In the genomic region with DNA sequence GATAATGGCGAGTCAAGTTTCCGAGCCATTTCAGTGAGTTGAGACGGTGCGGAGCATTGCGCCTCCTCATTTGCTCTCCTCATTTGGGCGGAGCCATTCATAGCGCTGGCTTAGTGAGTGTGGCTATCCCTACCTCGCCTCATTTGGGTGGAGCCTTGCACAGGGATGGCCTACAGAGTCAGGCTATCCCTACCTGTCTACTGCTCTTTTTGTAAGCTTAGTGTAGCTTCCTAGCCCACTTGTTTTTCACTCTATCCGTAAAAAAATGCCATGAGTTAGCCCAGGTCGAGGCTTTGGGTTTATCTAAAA, we compare ENCODE assay signal across 8 mouse cellular contexts. TPM values are rescaled to one million over a fixed set of nuclear protein-coding genes. Genes with fewer than 3 reads are reported as not detected.
DNase-seq lines count a peak whose midpoint lies in the region; ATAC-seq and TF ChIP-seq lines count a peak whose summit lies in the region.
"Not testable (repeated sequence)": the region's sequence is repeated elsewhere in the genome, so short reads cannot be mapped to it uniquely, and the experiment has no call there.

A gene (minus strand): TSS at position 31 of the 309 bp plus-strand sequence.

- H3K4me1 ChIP-seq in CH12.LX (ENCODE audit: control insufficient read depth in 1 of 2, insufficient read depth in 2 of 2); embryonic facial prominence, embryonic 10.5 days; hindbrain, embryonic 10.5 days (replicated peaks); limb, embryonic 11.5 days (ENCODE audit: control insufficient read depth, insufficient read depth, low read length); lung, postnatal 0 days (ENCODE audit: insufficient read depth, low read depth, low read length); neural tube, embryonic 14.5 days (ENCODE audit: control insufficient read depth, insufficient read depth, low read length): not testable (repeated sequence)

- TF ChIP-seq RAD21 in CH12.LX (IDR thresholded peaks at IDR 0.05; ENCODE audit: low read depth, low read length): not testable (repeated sequence)

- ATAC-seq in limb, embryonic 11.5 days (ENCODE audit: insufficient number of reproducible peaks, low FRiP score, low TSS enrichment, low read depth): not testable (repeated sequence)
- peak; percentile 82 for ATAC-seq in lung, postnatal 0 days
- peak; percentile 92 for ATAC-seq in neural tube, embryonic 14.5 days (ENCODE audit: low read depth)

- DNase-seq in CH12.LX (ENCODE audit: extremely low read depth); embryonic facial prominence, embryonic 10.5 days (ENCODE audit: low spot score); gastrocnemius, postnatal 10 days; hindbrain, embryonic 10.5 days (ENCODE audit: low spot score); large intestine, adult 2 months (ENCODE audit: low read depth, low spot score); limb, embryonic 11.5 days (ENCODE audit: low spot score); lung, postnatal 0 days (ENCODE audit: low spot score): not testable (repeated sequence)

- not testable (repeated sequence) for TF ChIP-seq POLR2A in CH12.LX (IDR thresholded peaks at IDR 0.05; ENCODE audit: low read depth, low read length)

- not testable (repeated sequence) for H3K4me3 ChIP-seq in CH12.LX (replicated peaks in 1 of 3; ENCODE audit: low read depth in 2 of 3, low read length in 2 of 3, poor library complexity in 1 of 3); embryonic facial prominence, embryonic 10.5 days; hindbrain, embryonic 10.5 days; limb, embryonic 11.5 days (ENCODE audit: low read depth, low read length); lung, postnatal 0 days (ENCODE audit: low read depth, low read length); neural tube, embryonic 14.5 days (ENCODE audit: low read depth, low read length)

- in situ Hi-C loops in CH12.LX (cut with MboI; ENCODE audit: low pct_ligation_motif_present, low pct_unique_long_range_greater_than_20kb, low sequenced_read_pairs): not testable (repeated sequence)

- H3K9me3 ChIP-seq in CH12.LX (replicated peaks; ENCODE audit: low read length); embryonic facial prominence, embryonic 10.5 days; hindbrain, embryonic 10.5 days; limb, embryonic 11.5 days (ENCODE audit: control insufficient read depth, low read length); lung, postnatal 0 days (ENCODE audit: low read length); neural tube, embryonic 14.5 days (ENCODE audit: control insufficient read depth, low read length): not testable (repeated sequence)

- not testable (repeated sequence) for H3K36me3 ChIP-seq in CH12.LX (replicated peaks in 1 of 2; ENCODE audit: control insufficient read depth in 1 of 2, insufficient read depth in 1 of 2, low read length in 1 of 2); embryonic facial prominence, embryonic 10.5 days (replicated peaks); hindbrain, embryonic 10.5 days; limb, embryonic 11.5 days (ENCODE audit: control insufficient read depth, insufficient read depth, low read length); lung, postnatal 0 days (ENCODE audit: insufficient read depth, low read length); neural tube, embryonic 14.5 days (ENCODE audit: control insufficient read depth, insufficient read depth, low read length)

- WGBS in embryonic facial prominence, embryonic 10.5 days: no CpG with 5 or more reads among the region's 10 CpGs
- WGBS in hindbrain, embryonic 10.5 days: no CpG with 5 or more reads among the region's 10 CpGs
- WGBS in large intestine, adult 2 months: no CpG with 5 or more reads among the region's 10 CpGs
- WGBS in limb, embryonic 11.5 days: no CpG with 5 or more reads among the region's 10 CpGs
- no CpG with 5 or more reads among the region's 10 CpGs for WGBS in lung, postnatal 0 days
- no CpG with 5 or more reads among the region's 10 CpGs for whole genome bisulfite sequencing in neural tube, embryonic 14.5 days

- not testable (repeated sequence) for H3K79me2 ChIP-seq in CH12.LX (replicated peaks; ENCODE audit: control insufficient read depth, extremely low read depth, insufficient read depth, poor library complexity, severe bottlenecking)

- not testable (repeated sequence) for TF ChIP-seq EP300 in CH12.LX (IDR thresholded peaks at IDR 0.05; ENCODE audit: low read length); lung, postnatal 0 days (IDR thresholded peaks at IDR 0.05)

- not testable (repeated sequence) for H3K9ac ChIP-seq in CH12.LX (ENCODE audit: insufficient read depth, low read depth); limb, embryonic 11.5 days (ENCODE audit: low read length); lung, postnatal 0 days (replicated peaks; ENCODE audit: low read depth); neural tube, embryonic 14.5 days (replicated peaks; ENCODE audit: low read depth, low read length)

- not testable (repeated sequence) for TF ChIP-seq CTCF in CH12.LX (conservative IDR thresholded peaks at IDR 0.05 in 1 of 2, IDR thresholded peaks at IDR 0.05 in 1 of 2; ENCODE audit: low read depth in 2 of 2, low read length in 2 of 2); lung, postnatal 0 days (IDR thresholded peaks at IDR 0.05)

- H3K27ac ChIP-seq in CH12.LX (ENCODE audit: insufficient read depth, low read depth); embryonic facial prominence, embryonic 10.5 days (replicated peaks); hindbrain, embryonic 10.5 days; limb, embryonic 11.5 days (replicated peaks; ENCODE audit: low read depth, low read length); lung, postnatal 0 days (ENCODE audit: low read length); neural tube, embryonic 14.5 days (ENCODE audit: low read depth, low read length): not testable (repeated sequence)

- not testable (repeated sequence) for H3K4me2 ChIP-seq in CH12.LX (ENCODE audit: insufficient read depth, low read depth, poor library complexity, severe bottlenecking); limb, embryonic 11.5 days (ENCODE audit: low read depth, severe bottlenecking); lung, postnatal 0 days (replicated peaks; ENCODE audit: low read depth, low read length); neural tube, embryonic 14.5 days (ENCODE audit: low read depth, low read length)

- dilution Hi-C loops in CH12.LX (cut with MboI; ENCODE audit: extremely low pct_ligation_motif_present, extremely low pct_unique_long_range_greater_than_20kb, low sequenced_read_pairs): not testable (repeated sequence)

- not testable (repeated sequence) for H3K27me3 ChIP-seq in CH12.LX (replicated peaks); embryonic facial prominence, embryonic 10.5 days (replicated peaks; ENCODE audit: low read depth, poor library complexity, severe bottlenecking); hindbrain, embryonic 10.5 days (ENCODE audit: insufficient read depth, poor library complexity, severe bottlenecking); limb, embryonic 11.5 days (ENCODE audit: control insufficient read depth, insufficient read depth, low read length); lung, postnatal 0 days (replicated peaks; ENCODE audit: insufficient read depth, low read length); neural tube, embryonic 14.5 days (ENCODE audit: control insufficient read depth, insufficient read depth, low read length)

RNA-seq across cellular contexts. Expression of the gene that starts here (rescaled TPM):
- total RNA-seq in CH12.LX (2012; rRNA removed): 7.8 and 10.3 TPM in 2 replicates
- total RNA-seq in CH12.LX (2014; rRNA removed): 14.1 and 15.2 TPM in 2 replicates
- polyA plus RNA-seq in CH12.LX (2012; ENCODE audit: insufficient read length, low read depth): 5.0 and 12.0 TPM in 2 replicates
- polyA plus RNA-seq in embryonic facial prominence, embryonic 10.5 days (2016; fragmentation: Nextera tagmentation; extraction: Ambion mirVana): 21.1 and 25.6 TPM in 2 replicates
- 10 to 100 TPM; 17.5 to 18.6 TPM for total RNA-seq in gastrocnemius, postnatal 10 days (2021)
- polyA plus RNA-seq in hindbrain, embryonic 10.5 days (2016; fragmentation: Nextera tagmentation; extraction: Ambion mirVana): 18.4 and 22.4 TPM in 2 replicates
- polyA plus RNA-seq in large intestine, adult 2 months (2012; rRNA removed): 24.4 and 42.9 TPM in 2 replicates
- polyA plus RNA-seq in limb, embryonic 11.5 days (2014; fragmentation: Nextera tagmentation; extraction: Ambion mirVana): 19.9 and 24.4 TPM in 2 replicates
- 76.1 and 87.6 TPM in 2 replicates for polyA plus RNA-seq in lung, postnatal 0 days (2015; fragmentation: Nextera tagmentation; extraction: Ambion mirVana)
- 17.4 and 22.3 TPM in 2 replicates for polyA plus RNA-seq in neural tube, embryonic 14.5 days (2014; fragmentation: Nextera tagmentation; extraction: Ambion mirVana)
